Mouse (Mus musculus): ENCODE measurements around the gene Olfr1423. TPM values are rescaled to one million over a fixed set of nuclear protein-coding genes. Genes with fewer than 3 reads are reported as not detected.
"Not testable (repeated sequence)": the region's sequence is repeated elsewhere in the genome, so short reads cannot be mapped to it uniquely, and the experiment has no call there.

Gene Olfr1423
- 0.03 TPM in 1 of 2 replicates, not detected in the other for polyA plus RNA-seq (2015; fragmentation: Nextera tagmentation; extraction: Ambion mirVana)

- no peak for ATAC-seq (ENCODE audit: insufficient number of reproducible peaks, low FRiP score, low TSS enrichment, low read depth)
- no peak within 1 kb of the TSS for H3K27ac ChIP-seq
- no peaks in the 10 kb centered on the region for H3K36me3 ChIP-seq
- 53% methylated on average over 2 of the region's 2 CpGs for WGBS
- H3K9ac ChIP-seq, result no peak within 1 kb of the TSS
- H3K4me1 ChIP-seq, result no peaks in the 10 kb centered on the region
- H3K4me3 ChIP-seq, result no peak within 1 kb of the TSS
- no peaks in the 10 kb centered on the region for H3K27me3 ChIP-seq
- H3K9me3 ChIP-seq, result no peaks in the 10 kb centered on the region
- no peak within 1 kb of the TSS for H3K4me2 ChIP-seq
These were observed at the start of gene Olfr1423 for GRCm38 (mm10) chr19:12041217-12041616. Gene Olfr1423 (minus strand): TSS chr19:12041317.

DNA sequence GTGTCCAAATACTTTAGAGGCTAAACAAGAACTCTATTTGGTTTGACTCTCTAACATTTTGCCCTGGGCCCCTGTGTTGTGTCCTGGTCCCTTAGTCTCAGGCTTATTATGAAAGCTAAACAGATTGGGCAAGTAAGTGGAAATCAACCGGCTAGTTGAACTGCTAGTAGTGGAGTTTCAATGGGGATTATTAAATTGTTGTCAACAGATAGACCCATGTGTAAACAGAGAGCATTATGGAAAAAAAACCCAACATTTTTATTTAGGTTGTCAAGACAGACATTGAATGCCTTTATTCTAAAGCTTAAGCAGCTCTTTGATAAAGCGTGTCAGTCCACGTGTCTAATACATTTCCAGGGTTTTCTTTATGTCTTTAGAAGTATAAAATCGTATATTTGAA, 36.5 kb upstream of the Olfr1423 start, which contains the start of gene Olfr1425:
Olfr1425 (minus strand) TSS at position 101 of the 400 bp plus-strand sequence.
- not testable (repeated sequence) for H3K4me1 ChIP-seq; H3K4me3 ChIP-seq; H3K27me3 ChIP-seq; H3K27ac ChIP-seq; H3K9ac ChIP-seq; H3K9me3 ChIP-seq; H3K36me3 ChIP-seq; ATAC-seq (ENCODE audit: insufficient number of reproducible peaks, low FRiP score, low TSS enrichment, low read depth); H3K4me2 ChIP-seq
- WGBS, result 77% methylated on average over 4 of the region's 4 CpGs

- not testable (repeated sequence) for H3K9ac ChIP-seq; H3K9me3 ChIP-seq; H3K27me3 ChIP-seq; H3K4me3 ChIP-seq; H3K4me1 ChIP-seq; ATAC-seq (ENCODE audit: insufficient number of reproducible peaks, low FRiP score, low TSS enrichment, low read depth); H3K27ac ChIP-seq; H3K4me2 ChIP-seq; H3K36me3 ChIP-seq
- 83% methylated on average over 1 of the region's 1 CpGs for WGBS
These were observed 28.4 kb upstream of the Olfr1423 start for GRCm38 (mm10) chr19:12069546-12069945.

GRCm38 (mm10) chr19:12067806-12068205, 26.7 kb upstream of the Olfr1423 start:
- WGBS, result 86% methylated on average over 1 of the region's 1 CpGs
- not testable (repeated sequence) for H3K9ac ChIP-seq; H3K4me3 ChIP-seq; H3K27me3 ChIP-seq; H3K9me3 ChIP-seq; H3K4me2 ChIP-seq; ATAC-seq (ENCODE audit: insufficient number of reproducible peaks, low FRiP score, low TSS enrichment, low read depth); H3K27ac ChIP-seq; H3K4me1 ChIP-seq; H3K36me3 ChIP-seq

DNA sequence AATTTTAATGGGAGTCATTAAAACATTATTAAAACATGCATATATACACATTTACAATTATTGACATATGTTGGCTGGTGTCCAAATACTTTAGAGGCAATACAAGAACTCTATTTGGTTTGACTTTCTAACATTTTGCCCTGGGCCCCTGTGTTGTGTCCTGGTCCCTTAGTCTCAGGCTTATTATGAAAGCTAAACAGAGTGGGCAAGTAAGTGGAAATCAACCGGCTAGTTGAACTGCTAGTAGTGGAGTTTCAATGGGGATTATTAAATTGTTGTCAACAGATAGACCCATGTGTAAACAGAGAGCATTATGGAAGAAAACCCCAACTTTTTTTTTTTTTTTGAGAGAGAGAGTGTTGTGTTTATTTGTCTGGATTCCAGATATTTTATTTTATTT, 21.5 kb upstream of the Olfr1423 start, which contains the start of gene Olfr1424:
Olfr1424 (minus strand) TSS at position 101 of the 400 bp plus-strand sequence.
- H3K27ac ChIP-seq; H3K9me3 ChIP-seq; H3K4me3 ChIP-seq; H3K9ac ChIP-seq; H3K36me3 ChIP-seq; H3K27me3 ChIP-seq; ATAC-seq (ENCODE audit: insufficient number of reproducible peaks, low FRiP score, low TSS enrichment, low read depth); H3K4me2 ChIP-seq; H3K4me1 ChIP-seq: not testable (repeated sequence)
- WGBS, result 65% methylated on average over 1 of the region's 1 CpGs

DNA sequence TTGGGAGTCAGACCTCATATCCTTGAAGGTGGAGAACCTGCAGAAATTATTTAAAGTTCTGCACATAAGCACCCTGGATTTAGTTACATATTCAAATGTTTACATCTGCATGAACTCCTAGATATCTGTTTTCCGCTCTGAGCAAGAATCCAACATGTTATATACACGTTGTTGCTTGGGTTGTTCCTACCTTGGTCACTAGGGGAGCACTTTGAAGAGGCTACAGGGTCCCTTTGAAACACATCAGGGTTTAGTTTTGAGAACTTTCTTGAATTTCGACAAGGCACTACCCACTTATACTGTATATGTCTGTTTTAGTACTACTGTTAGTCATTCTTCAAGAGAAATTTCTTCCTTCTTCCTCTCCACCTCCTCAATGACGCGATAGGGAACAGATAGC, 2.0 kb upstream of the Olfr1423 start:
- Histone ChIP-seq H3K9ac (no peak overlapping the region), H3K36me3 (no peaks in the 10 kb centered on the region), H3K4me2 (no peak overlapping the region), H3K27ac (no peak overlapping the region), H3K4me3 (no peak overlapping the region), H3K27me3 (no peaks in the 10 kb centered on the region), H3K9me3 (no peaks in the 10 kb centered on the region), H3K4me1 (no peaks in the 10 kb centered on the region)
- 86% methylated on average over 5 of the region's 5 CpGs for WGBS
- no peak for ATAC-seq (ENCODE audit: insufficient number of reproducible peaks, low FRiP score, low TSS enrichment, low read depth)

- ATAC-seq (ENCODE audit: insufficient number of reproducible peaks, low FRiP score, low TSS enrichment, low read depth), result no peak
- H3K36me3 ChIP-seq, result no peaks in the 10 kb centered on the region
- H3K27me3 ChIP-seq, result no peaks in the 10 kb centered on the region
These were observed 3.4 kb downstream of the Olfr1423 start for GRCm38 (mm10) chr19:12037727-12038126.

GRCm38 (mm10) chr19:12026606-12027005, 14.5 kb downstream of the Olfr1423 start:
- ATAC-seq (ENCODE audit: insufficient number of reproducible peaks, low FRiP score, low TSS enrichment, low read depth), result no peak
- Histone ChIP-seq H3K4me2 (no peak overlapping the region), H3K9me3 (no peaks in the 10 kb centered on the region), H3K27me3 (no peaks in the 10 kb centered on the region), H3K36me3 (no peaks in the 10 kb centered on the region), H3K9ac (no peak overlapping the region), H3K27ac (no peak overlapping the region), H3K4me1 (no peaks in the 10 kb centered on the region), H3K4me3 (no peak overlapping the region)
- WGBS, result 62% methylated on average over 2 of the region's 2 CpGs

More at GRCm38 (mm10) chr19:12037727-12038126, 3.4 kb downstream of the Olfr1423 start:
- no peak overlapping the region for H3K4me2 ChIP-seq
- H3K4me3 ChIP-seq, result no peak overlapping the region
- H3K27ac ChIP-seq, result no peak overlapping the region
- H3K4me1 ChIP-seq, result no peaks in the 10 kb centered on the region
- H3K9ac ChIP-seq, result no peak overlapping the region
- H3K9me3 ChIP-seq, result no peaks in the 10 kb centered on the region

- Histone ChIP-seq H3K4me2 (no peak overlapping the region), H3K27me3 (no peaks in the 10 kb centered on the region), H3K4me1 (no peaks in the 10 kb centered on the region), H3K4me3 (no peak overlapping the region), H3K36me3 (no peaks in the 10 kb centered on the region), H3K27ac (no peak overlapping the region), H3K9ac (no peak overlapping the region), H3K9me3 (no peaks in the 10 kb centered on the region)
- WGBS, result 88% methylated on average over 3 of the region's 3 CpGs
- ATAC-seq (ENCODE audit: insufficient number of reproducible peaks, low FRiP score, low TSS enrichment, low read depth), result no peak
These were observed 15.8 kb downstream of the Olfr1423 start for GRCm38 (mm10) chr19:12025333-12025732.

DNA sequence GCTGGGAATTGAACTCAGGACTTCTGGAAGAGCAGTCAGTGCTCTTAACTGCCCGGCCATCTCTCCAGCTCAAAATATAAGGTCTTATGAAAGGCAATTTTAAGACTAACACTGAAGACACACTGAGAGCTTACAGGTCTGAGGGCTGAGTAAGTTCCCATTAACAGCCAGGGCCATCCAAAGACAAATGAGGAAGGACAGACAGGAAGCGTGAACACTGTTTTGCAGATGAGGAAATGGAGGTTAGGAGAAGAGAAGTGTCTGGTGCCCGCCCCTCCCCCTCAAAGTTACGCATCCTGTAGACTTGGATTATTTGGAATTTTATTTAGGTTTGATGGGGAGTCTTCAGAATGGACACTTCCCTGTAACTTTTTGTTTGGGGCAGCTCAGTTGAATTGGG, 17.0 kb downstream of the Olfr1423 start:
- WGBS, result 84% methylated on average over 4 of the region's 4 CpGs
- Histone ChIP-seq H3K27me3 (no peaks in the 10 kb centered on the region), H3K4me2 (no peak overlapping the region), H3K4me1 (no peaks in the 10 kb centered on the region), H3K36me3 (no peaks in the 10 kb centered on the region), H3K27ac (no peak overlapping the region), H3K9me3 (no peaks in the 10 kb centered on the region), H3K4me3 (no peak overlapping the region), H3K9ac (no peak overlapping the region)
- ATAC-seq (ENCODE audit: insufficient number of reproducible peaks, low FRiP score, low TSS enrichment, low read depth), result no peak

DNA sequence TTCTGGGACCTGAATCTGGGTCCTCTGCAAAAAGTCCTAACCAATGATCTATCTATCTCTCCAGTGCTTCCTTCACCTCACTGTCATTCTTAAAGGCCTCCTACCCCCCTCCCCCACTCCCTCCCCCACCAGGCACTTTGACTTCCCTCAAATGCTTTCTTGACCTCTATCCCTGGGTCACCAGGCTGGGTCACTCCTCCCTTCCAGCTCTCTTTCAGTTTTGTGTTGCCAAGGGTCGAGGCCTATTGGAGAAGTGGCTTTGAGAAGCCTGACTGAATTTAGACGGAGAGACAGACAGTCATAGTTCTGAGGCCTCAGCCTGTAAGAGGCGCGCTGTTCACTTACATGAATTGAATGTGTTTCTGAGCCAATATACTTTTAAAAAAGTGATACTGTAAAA, 24.9 kb downstream of the Olfr1423 start:
- no peak for ATAC-seq (ENCODE audit: insufficient number of reproducible peaks, low FRiP score, low TSS enrichment, low read depth)
- Histone ChIP-seq H3K9me3 (no peaks in the 10 kb centered on the region), H3K36me3 (no peaks in the 10 kb centered on the region), H3K4me1 (no peaks in the 10 kb centered on the region), H3K4me2 (no peak overlapping the region), H3K27me3 (no peaks in the 10 kb centered on the region), H3K27ac (no peak overlapping the region), H3K4me3 (no peak overlapping the region), H3K9ac (no peak overlapping the region)
- 85% methylated on average over 4 of the region's 4 CpGs for WGBS

DNA sequence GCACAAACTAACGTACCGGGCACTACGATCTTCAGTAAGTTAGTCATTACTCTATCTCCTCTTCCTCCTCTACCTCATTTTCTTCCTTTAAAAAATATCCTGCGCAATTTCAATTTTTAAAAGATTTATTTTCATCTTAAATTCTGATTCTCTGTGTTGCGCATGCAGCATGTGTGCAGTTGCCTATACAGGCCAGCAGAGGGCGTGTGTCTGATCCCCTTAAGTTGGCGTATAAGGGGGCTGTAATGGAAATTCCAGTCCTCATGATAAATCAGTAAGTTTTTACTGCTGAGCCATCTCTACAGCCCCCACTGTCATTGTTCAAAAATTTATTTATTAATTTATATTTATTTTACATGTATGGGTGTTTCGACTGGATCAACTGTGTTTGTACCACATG, 25.4 kb downstream of the Olfr1423 start:
- 66% methylated on average over 8 of the region's 8 CpGs for WGBS
- no peak for ATAC-seq (ENCODE audit: insufficient number of reproducible peaks, low FRiP score, low TSS enrichment, low read depth)
- no peak overlapping the region for H3K4me2 ChIP-seq
- H3K4me3 ChIP-seq, result no peak overlapping the region
- H3K4me1 ChIP-seq, result no peaks in the 10 kb centered on the region
- no peaks in the 10 kb centered on the region for H3K9me3 ChIP-seq
- H3K36me3 ChIP-seq, result no peaks in the 10 kb centered on the region
- no peak overlapping the region for H3K9ac ChIP-seq
- no peaks in the 10 kb centered on the region for H3K27me3 ChIP-seq
- no peak overlapping the region for H3K27ac ChIP-seq

DNA sequence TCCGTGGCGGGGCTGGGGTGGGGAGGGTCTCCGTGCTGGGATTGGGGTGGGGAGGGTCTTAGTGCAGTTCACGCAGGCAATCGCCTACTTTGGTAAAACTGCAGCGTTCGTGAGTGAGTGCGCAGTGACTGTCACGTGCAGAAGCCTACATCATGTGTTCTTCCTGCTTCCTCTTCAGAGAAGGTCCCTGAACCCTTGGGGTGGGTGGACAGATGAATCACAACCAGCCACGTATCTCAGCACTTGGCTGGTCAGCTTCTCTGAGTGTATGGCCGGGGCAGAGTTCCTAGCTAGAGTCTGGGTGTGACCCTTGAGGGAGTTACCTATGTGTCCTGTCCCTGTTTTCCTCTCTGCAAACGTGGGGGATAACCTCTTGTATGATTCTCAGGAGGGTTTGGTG, 27.9 kb downstream of the Olfr1423 start:
- Histone ChIP-seq H3K9me3 (no peaks in the 10 kb centered on the region), H3K27me3 (no peaks in the 10 kb centered on the region), H3K4me1 (0 out of 2 replicates have a peak, but pooled peaks cover 3% of the 10 kb centered on the region), H3K27ac (no peak overlapping the region), H3K9ac (peak overlapping the region; percentile 0; the same call in 1 of the 2 replicates), H3K36me3 (no peaks in the 10 kb centered on the region), H3K4me3 (peak overlapping the region; percentile 54), H3K4me2 (peak overlapping the region; percentile 64)
- no peak for ATAC-seq (ENCODE audit: insufficient number of reproducible peaks, low FRiP score, low TSS enrichment, low read depth)
- 0% methylated on average over 9 of the region's 12 CpGs for WGBS
